Mouse (Mus musculus) heart, postnatal 10 days (tissue): ENCODE measurements around the gene Alkbh2. TPM values are rescaled to one million over a fixed set of nuclear protein-coding genes. Genes with fewer than 3 reads are reported as not detected.
A peak's percentile ranks its signal among the peaks of the same experiment; 100 is the strongest.

Experiments
- DNase-seq, 2 experiments: peaks; one replicate each; pipeline ENCODE4 v3.0.0; 2021
- intact Hi-C: fragments of 180-260 bp; cut with DNase I; formaldehyde crosslinking; loops from one replicate; pipeline ENCODE4 v1.15.1; 2025
- total RNA-seq, 2 experiments: library from RNA; stranded (reverse); gene quantifications; 2 replicates each; pipeline ENCODE4 v1.2.3; 2021

Alkbh2 gene
- total RNA-seq, 2 experiments from 2014 or later, result 2.6 to 3.0 TPM

DNA sequence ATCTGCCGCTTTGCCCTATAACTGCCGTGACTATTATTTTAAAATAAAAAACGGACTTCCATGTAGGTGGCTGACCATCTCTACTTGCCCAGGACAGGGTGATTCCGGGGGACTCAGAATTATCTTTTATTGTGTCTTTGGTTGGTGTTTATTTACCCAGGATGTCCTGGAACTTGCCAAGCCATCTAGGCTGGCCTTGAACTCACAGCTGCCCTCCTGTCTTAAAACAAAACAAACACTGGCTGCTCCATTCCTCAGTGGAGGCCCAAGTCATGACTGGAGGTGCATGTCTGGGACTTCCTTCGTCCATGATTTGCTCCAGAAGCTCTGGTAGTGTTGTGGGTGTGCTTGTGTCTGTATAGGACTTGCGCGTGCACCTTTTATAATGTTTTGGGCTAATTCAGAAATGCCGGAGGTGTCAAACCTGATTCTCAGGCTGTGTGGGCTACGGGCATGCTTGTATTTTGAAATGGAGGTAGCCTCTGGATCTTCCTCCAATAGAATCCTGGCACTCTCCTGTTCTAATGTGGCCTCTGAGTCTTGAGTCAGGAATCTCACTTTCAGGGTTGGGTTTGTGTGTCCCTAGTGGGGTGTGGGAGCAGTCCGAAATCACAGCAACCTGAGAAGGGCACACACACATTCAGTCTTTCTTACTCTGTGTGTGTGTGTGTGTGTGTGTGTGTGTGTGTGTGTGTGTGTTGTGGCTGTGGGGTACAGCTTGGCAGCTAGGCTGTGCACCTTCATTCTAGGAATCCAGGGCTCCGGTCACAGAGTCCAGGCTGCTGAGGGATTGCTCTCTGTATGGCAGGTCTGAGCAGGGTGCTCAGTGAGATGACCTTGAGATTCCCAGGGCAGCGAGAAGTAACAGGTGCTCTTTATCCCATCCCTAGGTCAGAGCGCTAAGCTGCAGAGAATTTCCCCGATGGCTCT lies 19.3 kb upstream of the Alkbh2 start:
- intact Hi-C loops, result no loop called here
- peak; percentile 42 to 48 for DNase-seq

DNA sequence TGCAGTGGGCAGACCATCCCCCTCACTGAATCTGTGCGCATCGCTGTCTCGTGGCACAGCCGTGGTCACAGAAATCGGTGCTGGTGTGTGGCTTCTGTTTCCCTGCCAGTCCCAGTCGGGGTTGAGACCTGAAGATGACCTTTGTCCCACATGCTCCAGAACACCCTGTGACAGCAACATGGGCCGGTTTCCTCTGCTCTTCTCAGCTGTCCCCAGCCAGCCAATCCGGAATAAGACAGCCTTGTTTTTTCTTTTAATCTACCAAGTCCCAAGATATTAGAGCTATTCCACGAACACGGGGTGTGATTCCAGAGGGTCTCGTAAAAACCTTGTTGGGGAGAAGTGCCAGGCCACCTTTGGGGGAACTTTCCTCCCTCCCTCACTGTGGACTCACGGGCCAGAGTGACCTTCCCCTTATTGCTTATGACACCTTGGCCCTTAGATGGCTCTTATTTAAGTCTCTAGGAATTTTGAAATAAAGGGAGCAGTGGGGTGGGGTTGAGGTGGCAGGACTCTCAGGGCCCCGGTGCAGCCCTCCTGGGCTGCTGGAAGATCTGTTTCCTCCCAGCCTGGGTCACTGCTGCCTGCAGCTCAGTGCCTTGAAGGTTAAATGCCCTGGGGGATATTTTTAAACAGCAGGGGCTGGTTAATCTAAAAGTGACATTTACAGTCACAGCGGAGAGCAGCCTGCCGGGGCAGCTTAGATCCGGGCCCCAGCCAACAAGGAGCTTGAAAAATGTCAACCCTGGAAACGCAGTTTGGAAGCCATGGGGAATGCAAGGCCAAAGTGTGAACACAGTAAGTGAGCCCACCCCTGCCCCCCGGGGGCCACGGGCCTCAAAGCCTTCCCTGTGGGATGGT lies 18.2 kb upstream of the Alkbh2 start, which contains the start of gene Acacb:
TSS of gene Acacb (plus strand) at position 508 of the 861 bp plus-strand sequence.
- DNase-seq, result peak; percentile 78 to 82
- intact Hi-C loops, result no loop called here

DNA sequence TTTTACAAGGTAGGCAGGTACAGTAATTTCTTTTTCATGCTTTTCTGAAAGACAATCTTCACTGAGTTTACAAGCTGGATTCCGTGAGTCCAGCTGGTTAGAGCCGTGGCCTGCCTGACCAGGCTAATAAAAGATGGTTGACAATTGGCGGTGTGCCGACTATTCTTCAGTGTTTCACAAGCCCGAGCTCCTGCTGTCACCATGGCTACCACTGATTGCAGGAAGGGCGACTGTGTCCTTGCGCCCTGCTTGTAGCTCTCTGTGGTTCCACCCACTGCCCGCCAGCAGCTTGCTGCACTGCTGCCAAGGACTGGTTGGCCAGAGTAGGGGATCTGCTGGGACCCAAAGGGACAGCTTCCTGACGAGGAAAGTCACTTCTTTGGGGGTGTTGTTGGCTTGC lies 11.2 kb upstream of the Alkbh2 start:
- DNase-seq, result peak; percentile 95 to 96
- intact Hi-C loops, result no loop called here

GRCm38 (mm10) chr5:114138277-114139164 lies 10.5 kb upstream of the Alkbh2 start:
- intact Hi-C loops, result no loop called here
- peak; percentile 60 to 68 for DNase-seq

GRCm38 (mm10) chr5:114137481-114138276 lies 9.7 kb upstream of the Alkbh2 start:
- intact Hi-C loops, result no loop called here
- peak; percentile 52 to 59 for DNase-seq

DNA sequence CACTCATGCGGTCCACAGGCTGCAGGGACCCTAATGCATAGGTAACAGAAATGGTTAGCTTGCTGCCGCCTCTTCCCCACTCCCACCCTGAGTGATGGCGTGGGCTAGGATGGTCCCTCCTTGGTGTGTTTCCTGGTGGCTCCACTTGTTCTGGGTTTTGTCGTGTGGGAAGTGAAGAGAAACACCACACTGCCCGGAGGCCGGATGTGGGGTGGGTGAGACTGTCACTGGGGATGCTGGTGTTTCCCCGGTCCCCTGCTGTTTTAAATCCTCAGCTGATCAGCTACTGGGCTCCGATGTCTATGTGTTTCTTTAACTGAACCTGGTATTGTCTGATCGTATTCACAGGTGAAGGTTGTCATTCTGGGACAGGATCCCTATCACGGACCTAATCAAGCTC lies 7.5 kb upstream of the Alkbh2 start:
- intact Hi-C loops, result no loop called here
- DNase-seq, result no peak

DNA sequence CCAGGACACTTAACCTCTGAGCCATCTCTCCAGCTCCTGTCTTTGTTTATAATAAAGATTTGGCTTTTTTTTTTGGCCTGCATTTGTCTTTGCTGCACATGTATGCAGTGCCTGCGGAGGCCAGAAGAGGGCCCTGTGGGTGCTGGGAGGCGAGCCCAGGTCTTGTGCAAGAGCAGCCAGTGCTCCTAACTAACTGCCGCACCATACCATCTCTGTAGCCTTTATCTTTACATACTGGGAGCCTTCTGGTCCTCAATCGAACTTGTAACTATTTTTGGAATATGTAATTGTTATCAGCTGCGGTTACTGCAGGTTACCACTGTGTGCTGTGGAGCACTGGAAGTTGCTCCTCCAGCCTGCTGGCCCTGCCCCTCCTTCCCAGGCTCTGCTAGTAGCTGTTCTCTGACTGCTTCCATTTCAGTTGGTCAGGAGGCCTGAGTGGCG lies 6.1 kb upstream of the Alkbh2 start:
- peak; percentile 84 for DNase-seq
- intact Hi-C loops, result loop anchor here (5.0 kb wide), 1 partner anchor 43 kb away; no protein-coding TSS in a partner anchor

- no peak for DNase-seq
- intact Hi-C loops, result loop anchor here (5.0 kb wide), 1 partner anchor 44 kb away; no protein-coding TSS in a partner anchor
Measured at GRCm38 (mm10) chr5:114132841-114133240, 4.8 kb upstream of the Alkbh2 start.

GRCm38 (mm10) chr5:114131521-114131840 lies 3.5 kb upstream of the Alkbh2 start:
- intact Hi-C loops, result loop anchor here (5.0 kb wide), 1 partner anchor 46 kb away; no protein-coding TSS in a partner anchor
- DNase-seq, result peak; percentile 85 to 86

- DNase-seq, result peak; percentile 95 to 96
- intact Hi-C loops, result loop anchor here (5.0 kb wide), 1 partner anchor 46 kb away; no protein-coding TSS in a partner anchor
Measured at GRCm38 (mm10) chr5:114130698-114131520, 2.9 kb upstream of the Alkbh2 start.

GRCm38 (mm10) chr5:114130211-114130605 lies 2.2 kb upstream of the Alkbh2 start, which contains the start of gene Ung:
Gene Ung, plus strand, starts transcription at chr5:114130386.
- peak; percentile 46 to 52 for DNase-seq
- intact Hi-C loops, result loop anchor here (5.0 kb wide), 1 partner anchor 47 kb away; no protein-coding TSS in a partner anchor

DNA sequence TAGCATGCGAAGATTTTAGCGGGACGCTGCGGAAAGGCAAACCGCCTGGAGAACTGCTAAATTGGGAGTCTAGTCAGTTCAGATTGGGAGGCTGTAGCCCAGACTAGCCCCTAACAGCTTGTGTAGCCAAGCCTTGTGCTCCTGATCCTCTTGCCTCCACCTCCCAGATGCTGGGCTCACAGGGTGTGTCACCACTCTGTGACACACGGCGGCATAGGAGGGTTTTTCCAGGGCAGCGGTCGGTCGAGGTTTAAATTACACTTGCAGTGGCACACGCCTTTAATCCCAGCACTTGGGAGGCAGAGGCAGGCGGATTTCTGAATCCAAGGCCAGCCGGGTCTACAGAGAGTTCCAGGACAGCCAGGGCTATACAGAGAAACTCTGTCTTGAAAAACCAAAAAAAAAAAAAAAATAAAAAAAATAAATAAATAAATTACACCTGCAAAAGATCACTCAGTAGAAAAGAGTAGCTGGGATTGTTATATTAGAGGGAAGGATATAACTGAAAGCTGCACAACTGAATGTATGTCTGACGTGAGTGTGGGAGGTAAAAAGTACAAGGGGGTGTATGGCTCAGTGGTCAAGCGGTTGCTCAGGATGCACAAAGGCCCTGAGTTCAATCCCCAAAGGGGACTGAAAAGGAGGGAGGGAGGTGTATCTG lies 1.7 kb upstream of the Alkbh2 start:
- intact Hi-C loops, result loop anchor here (5.0 to 10.0 kb wide), 3 partner anchors 48 to 275 kb away; no protein-coding TSS in a partner anchor
- no peak for DNase-seq

DNA sequence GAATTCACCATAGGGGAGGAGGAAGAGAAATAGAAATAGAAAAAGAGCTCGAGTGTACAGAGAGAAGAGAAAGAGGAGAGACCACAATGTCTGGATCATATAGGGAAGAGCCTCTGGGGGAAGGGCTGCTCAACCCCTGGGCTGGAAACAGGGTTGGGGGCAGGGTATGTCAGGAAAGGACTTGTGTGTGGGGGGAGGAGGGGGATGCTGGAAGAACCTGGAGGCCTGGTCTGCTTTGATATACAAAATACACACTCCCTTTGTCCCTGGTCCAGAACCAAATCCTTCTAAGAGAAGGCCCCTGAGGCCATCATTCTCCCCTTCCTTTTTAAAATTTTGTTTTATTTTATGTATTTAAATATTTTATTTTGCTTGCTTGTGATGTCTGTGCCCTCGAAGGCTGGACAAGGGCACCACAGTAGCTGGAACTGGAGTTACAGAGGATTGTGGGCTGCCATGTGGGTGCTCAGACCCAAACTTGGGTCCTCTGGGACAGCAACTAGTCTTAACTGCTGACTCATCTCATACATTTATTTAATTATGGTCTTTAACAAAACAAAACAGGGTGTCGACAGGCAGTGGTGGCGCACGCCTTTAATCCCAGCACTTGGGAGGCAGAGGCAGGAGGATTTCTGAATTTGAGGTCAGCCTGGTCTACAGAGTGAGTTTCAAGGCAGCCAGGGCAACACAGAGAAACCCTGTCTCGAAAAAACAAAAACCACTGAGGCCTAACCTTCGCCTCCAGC lies 1.3 kb downstream of the Alkbh2 start:
- intact Hi-C loops, result loop anchor here (2.0 to 10.0 kb wide), 4 partner anchors 26 to 272 kb away; no protein-coding TSS in a partner anchor
- no peak for DNase-seq

- intact Hi-C loops, result loop anchor here (2.0 to 10.0 kb wide), 4 partner anchors 25 to 271 kb away; no protein-coding TSS in a partner anchor
- no peak for DNase-seq
Measured at GRCm38 (mm10) chr5:114126008-114126407, 2.0 kb downstream of the Alkbh2 start.

DNA sequence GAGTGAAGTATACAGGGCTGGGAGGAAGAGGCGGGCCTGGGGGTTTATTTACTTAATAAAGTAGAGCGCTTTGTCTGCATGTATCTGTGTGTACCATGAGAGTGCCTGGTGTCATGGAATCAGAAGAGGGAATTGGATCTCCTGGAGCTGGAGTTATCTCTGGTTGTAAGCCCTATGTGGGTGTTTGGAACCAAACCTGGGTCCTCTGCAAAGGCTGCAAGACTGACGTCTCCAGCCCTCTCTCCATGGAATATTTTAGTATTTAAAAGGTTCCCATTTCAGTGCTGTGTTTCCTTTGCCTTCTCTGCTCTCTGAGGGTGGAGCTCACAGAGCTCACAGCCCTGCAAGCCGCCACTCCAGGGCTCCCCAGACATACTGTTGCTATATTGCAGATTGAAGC lies 8.2 kb downstream of the Alkbh2 start:
- intact Hi-C loops, result loop anchor here (10.0 kb wide), 1 partner anchor 265 kb away; no protein-coding TSS in a partner anchor
- no peak for DNase-seq

- no peak for DNase-seq
- intact Hi-C loops, result no loop called here
Measured at GRCm38 (mm10) chr5:114116586-114116985, 11.4 kb downstream of the Alkbh2 start.

DNA sequence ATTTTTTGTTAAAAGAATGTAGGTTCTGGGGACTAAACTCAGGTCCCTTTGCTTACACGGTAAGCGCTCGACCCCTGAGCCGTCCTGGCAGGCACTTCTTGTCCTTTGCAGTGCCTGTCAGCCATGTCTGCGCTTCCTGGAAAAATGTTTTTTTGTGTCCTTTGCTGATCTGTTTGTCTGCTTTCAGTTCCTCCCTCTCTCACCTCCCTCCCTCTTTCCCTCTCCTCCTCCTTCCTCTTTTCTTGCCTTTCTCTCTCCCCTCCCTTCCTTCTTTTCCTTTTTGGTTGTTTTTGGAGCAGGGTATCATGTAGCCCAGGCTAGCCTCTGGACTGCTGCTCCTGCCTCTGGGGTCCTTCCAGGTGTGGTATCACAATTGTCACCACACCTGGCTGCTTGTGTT lies 13.0 kb downstream of the Alkbh2 start:
- intact Hi-C loops, result no loop called here
- DNase-seq, result no peak
